Mouse (Mus musculus): ENCODE measurements around the gene Kctd2. TPM values are rescaled to one million over a fixed set of nuclear protein-coding genes. Genes with fewer than 3 reads are reported as not detected.
"Not testable (repeated sequence)": the region's sequence is repeated elsewhere in the genome, so short reads cannot be mapped to it uniquely, and the experiment has no call there.

The Kctd2 gene
- polyA plus RNA-seq, 1 experiment from 2014 or later: 18.8 TPM

DNA sequence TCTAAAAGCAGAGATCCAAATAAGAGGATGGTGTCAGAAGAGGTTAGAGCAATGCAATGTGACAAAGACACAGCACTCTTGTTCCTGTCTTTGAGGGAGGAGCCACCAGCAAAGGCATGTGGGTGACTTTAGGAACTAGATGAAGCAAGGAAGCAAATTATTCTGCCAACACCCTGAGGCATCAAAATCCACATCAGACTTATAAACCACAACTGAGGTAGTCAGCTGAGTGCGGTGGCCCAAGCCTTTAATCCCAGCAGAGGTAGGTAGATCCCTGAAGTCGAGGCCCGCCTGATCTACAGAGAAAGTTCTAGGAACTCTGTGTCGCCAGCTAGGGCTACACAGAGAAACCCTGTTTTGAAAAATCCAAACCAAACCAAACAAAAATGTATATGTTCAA, 42.7 kb upstream of the Kctd2 start:
- ATAC-seq (replicated peaks; ENCODE audit: low FRiP score, low TSS enrichment, low read depth) (no peak), DNase-seq (ENCODE audit: low spot score) (no peak)
- Histone ChIP-seq H3K9ac (ENCODE audit: low read length) (no peak overlapping the region), H3K4me2 (ENCODE audit: low read length) (no peak overlapping the region), H3K9me3 (ENCODE audit: control insufficient read depth, low read length) (peaks cover 3% of the 10 kb centered on the region; the same call in 1 of the 2 replicates), H3K36me3 (ENCODE audit: control insufficient read depth, insufficient read depth, low read length) (no peaks in the 10 kb centered on the region), H3K27ac (ENCODE audit: low read depth) (no peak overlapping the region), H3K27me3 (replicated peaks; ENCODE audit: control insufficient read depth, insufficient read depth, low read length) (peaks cover 19% of the 10 kb centered on the region), H3K4me3 (ENCODE audit: low read depth, low read length) (no peak overlapping the region), H3K4me1 (replicated peaks; ENCODE audit: control insufficient read depth, insufficient read depth, low read length) (peaks cover 10% of the 10 kb centered on the region; the same call in 1 of the 2 replicates)
- 84% methylated on average over 4 of the region's 4 CpGs for WGBS

DNA sequence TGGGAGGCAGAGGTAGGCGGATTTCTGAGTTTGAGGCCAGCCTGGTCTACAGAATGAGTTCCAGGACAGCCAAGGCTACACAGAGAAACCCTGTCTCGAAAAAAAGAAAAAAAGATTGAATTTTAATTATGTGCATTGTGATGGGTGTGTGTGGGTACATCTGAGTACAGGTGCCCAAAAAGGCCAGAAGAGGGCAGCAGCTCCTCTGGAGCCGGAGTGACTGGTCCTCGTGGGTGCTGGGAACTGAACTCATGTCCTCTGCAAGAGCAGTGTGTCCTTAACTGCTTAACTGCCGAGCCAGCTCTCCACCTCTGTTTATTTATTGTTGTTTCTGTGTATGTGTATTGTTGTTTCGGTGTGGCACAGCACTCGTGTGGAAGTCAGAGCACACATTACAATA, 42.1 kb upstream of the Kctd2 start:
- H3K9me3 ChIP-seq (ENCODE audit: control insufficient read depth, low read length): peaks cover 3% of the 10 kb centered on the region; the same call in 1 of the 2 replicates

DNA sequence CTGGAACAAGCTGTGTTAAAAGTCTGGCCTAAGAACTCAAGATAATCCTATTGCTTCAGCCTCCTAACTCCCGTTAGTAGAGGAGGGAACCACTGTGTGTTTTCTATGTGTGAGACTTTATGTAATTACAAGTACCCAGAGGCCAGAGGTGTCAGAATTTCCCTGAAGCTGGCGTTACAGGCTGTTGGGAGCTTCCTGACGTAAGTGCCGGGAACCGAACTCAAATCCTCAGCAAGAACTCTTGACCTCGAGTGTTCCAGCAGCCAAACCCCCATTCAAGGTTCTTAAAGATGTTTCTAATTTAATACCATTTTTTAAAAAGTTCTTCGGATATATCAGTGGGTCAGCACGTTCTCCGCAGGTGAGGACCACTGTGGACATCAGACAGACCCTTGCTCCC, 38.7 kb upstream of the Kctd2 start:
- Histone ChIP-seq H3K4me3 (ENCODE audit: low read depth, low read length) (peak overlapping the region; percentile 70), H3K36me3 (ENCODE audit: control insufficient read depth, insufficient read depth, low read length) (no peaks in the 10 kb centered on the region), H3K4me1 (replicated peaks; ENCODE audit: control insufficient read depth, insufficient read depth, low read length) (peaks cover 23% of the 10 kb centered on the region), H3K27ac (ENCODE audit: low read depth) (peak overlapping the region; percentile 83), H3K4me2 (ENCODE audit: low read length) (peak overlapping the region; percentile 81), H3K9me3 (ENCODE audit: control insufficient read depth, low read length) (peaks cover 3% of the 10 kb centered on the region; the same call in 1 of the 2 replicates), H3K27me3 (replicated peaks; ENCODE audit: control insufficient read depth, insufficient read depth, low read length) (no peaks in the 10 kb centered on the region), H3K9ac (ENCODE audit: low read length) (no peak overlapping the region; the same call in 1 of the 2 replicates)
- DNase-seq (ENCODE audit: low spot score) (no peak), ATAC-seq (replicated peaks; ENCODE audit: low FRiP score, low TSS enrichment, low read depth) (no peak)
- 9% methylated on average over 9 of the region's 9 CpGs for WGBS

More for the DNA sequence above, 42.1 kb upstream of the Kctd2 start:
- H3K4me1 ChIP-seq (replicated peaks; ENCODE audit: control insufficient read depth, insufficient read depth, low read length): peaks cover 12% of the 10 kb centered on the region; the same call in 1 of the 2 replicates
- ATAC-seq (replicated peaks; ENCODE audit: low FRiP score, low TSS enrichment, low read depth): no peak
- H3K27me3 ChIP-seq (replicated peaks; ENCODE audit: control insufficient read depth, insufficient read depth, low read length): peaks cover 19% of the 10 kb centered on the region
- H3K36me3 ChIP-seq (ENCODE audit: control insufficient read depth, insufficient read depth, low read length): no peaks in the 10 kb centered on the region
- no peak overlapping the region for H3K4me2 ChIP-seq (ENCODE audit: low read length)
- 81% methylated on average over 7 of the region's 7 CpGs for WGBS
- no peak overlapping the region for H3K4me3 ChIP-seq (ENCODE audit: low read depth, low read length)
- no peak for DNase-seq (ENCODE audit: low spot score)
- no peak overlapping the region for H3K9ac ChIP-seq (ENCODE audit: low read length)
- H3K27ac ChIP-seq (ENCODE audit: low read depth): no peak overlapping the region

DNA sequence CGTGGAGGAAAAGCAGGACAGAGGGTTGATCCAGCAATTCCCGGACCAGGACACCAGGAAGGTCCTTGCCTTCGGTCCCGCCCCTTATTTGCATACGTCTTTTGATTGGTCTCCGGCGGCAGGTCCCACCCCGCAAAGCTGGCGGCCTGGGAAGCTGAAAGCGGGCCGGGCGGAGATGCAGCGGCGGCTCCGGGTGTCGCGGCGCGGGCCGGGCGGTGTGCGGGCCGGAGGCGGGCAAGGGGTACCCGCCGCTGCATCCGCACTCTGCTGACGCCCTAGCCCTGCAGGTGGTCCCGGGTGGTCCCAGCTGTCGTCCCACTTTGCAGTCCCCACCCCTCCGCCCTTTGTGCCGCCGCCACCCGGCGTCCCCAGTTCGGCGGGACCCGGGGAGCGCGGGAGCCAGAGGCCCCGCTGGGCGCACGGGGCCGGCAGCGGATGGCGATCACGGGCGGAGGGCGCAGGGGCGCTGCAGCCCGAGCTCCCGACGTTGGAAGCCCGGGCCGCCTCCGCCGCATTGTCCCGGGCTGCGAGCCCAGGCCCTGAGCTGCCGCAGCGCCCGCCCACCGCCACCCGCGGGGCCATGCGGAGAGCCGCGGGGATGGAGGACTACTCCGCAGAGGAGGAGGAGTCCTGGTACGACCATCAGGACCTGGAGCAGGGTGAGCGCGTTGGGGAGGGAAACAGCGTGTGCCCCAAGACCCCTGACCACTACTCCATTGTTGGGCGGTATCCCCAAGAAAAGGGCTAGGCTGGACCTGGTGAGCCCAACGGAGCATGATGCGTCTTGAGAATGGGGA, 38.0 kb upstream of the Kctd2 start, which contains the start of gene Cdr2l:
TSS of gene Cdr2l (plus strand) at position 174 of the 797 bp plus-strand sequence.
- peaks cover 3% of the 10 kb centered on the region; the same call in 1 of the 2 replicates for H3K9me3 ChIP-seq (ENCODE audit: control insufficient read depth, low read length)
- DNase-seq (ENCODE audit: low spot score): peak; percentile 89
- WGBS: under 1% methylated on average over 74 of the region's 76 CpGs
- H3K4me1 ChIP-seq (replicated peaks; ENCODE audit: control insufficient read depth, insufficient read depth, low read length): peaks cover 23% of the 10 kb centered on the region
- H3K36me3 ChIP-seq (ENCODE audit: control insufficient read depth, insufficient read depth, low read length): no peaks in the 10 kb centered on the region
- H3K4me2 ChIP-seq (ENCODE audit: low read length): peak within 1 kb of the TSS; percentile 81
- H3K4me3 ChIP-seq (ENCODE audit: low read depth, low read length): peak within 1 kb of the TSS; percentile 70
- H3K27ac ChIP-seq (ENCODE audit: low read depth): peak within 1 kb of the TSS; percentile 83
- H3K9ac ChIP-seq (ENCODE audit: low read length): peak within 1 kb of the TSS; percentile 81
- peak; percentile 89 for ATAC-seq (replicated peaks; ENCODE audit: low FRiP score, low TSS enrichment, low read depth)
- no peaks in the 10 kb centered on the region for H3K27me3 ChIP-seq (replicated peaks; ENCODE audit: control insufficient read depth, insufficient read depth, low read length)

DNA sequence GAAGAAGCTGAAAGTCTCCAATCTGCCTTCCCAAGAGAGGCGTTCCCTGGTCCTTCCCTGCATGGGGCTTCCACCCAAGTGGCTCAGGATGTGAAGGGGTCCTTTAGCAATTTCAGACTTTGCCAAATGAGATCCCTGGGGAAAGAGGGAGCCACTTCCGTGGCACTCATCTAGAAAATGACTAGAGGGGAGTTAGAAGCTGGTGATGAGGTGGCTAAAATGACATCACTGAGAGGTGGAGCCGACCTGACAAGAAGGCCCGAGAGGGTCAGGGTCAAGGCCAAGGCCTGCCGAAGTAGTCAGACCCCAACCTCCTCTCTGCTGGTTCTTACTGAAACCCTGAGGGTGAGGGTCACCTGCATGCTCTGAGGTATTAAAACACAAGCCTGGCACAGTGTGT, 37.0 kb upstream of the Kctd2 start:
- DNase-seq (ENCODE audit: low spot score) (no peak), ATAC-seq (replicated peaks; ENCODE audit: low FRiP score, low TSS enrichment, low read depth) (no peak)
- peaks cover 1% of the 10 kb centered on the region; the same call in 1 of the 2 replicates for H3K9me3 ChIP-seq (ENCODE audit: control insufficient read depth, low read length)
- peak overlapping the region; percentile 81 for H3K9ac ChIP-seq (ENCODE audit: low read length)
- H3K4me1 ChIP-seq (replicated peaks; ENCODE audit: control insufficient read depth, insufficient read depth, low read length): peaks cover 23% of the 10 kb centered on the region
- peak overlapping the region; percentile 81 for H3K4me2 ChIP-seq (ENCODE audit: low read length)
- H3K27ac ChIP-seq (ENCODE audit: low read depth): no peak overlapping the region
- peak overlapping the region; percentile 70 for H3K4me3 ChIP-seq (ENCODE audit: low read depth, low read length)
- H3K27me3 ChIP-seq (replicated peaks; ENCODE audit: control insufficient read depth, insufficient read depth, low read length): no peaks in the 10 kb centered on the region
- 25% methylated on average over 5 of the region's 5 CpGs for WGBS
- no peaks in the 10 kb centered on the region for H3K36me3 ChIP-seq (ENCODE audit: control insufficient read depth, insufficient read depth, low read length)

DNA sequence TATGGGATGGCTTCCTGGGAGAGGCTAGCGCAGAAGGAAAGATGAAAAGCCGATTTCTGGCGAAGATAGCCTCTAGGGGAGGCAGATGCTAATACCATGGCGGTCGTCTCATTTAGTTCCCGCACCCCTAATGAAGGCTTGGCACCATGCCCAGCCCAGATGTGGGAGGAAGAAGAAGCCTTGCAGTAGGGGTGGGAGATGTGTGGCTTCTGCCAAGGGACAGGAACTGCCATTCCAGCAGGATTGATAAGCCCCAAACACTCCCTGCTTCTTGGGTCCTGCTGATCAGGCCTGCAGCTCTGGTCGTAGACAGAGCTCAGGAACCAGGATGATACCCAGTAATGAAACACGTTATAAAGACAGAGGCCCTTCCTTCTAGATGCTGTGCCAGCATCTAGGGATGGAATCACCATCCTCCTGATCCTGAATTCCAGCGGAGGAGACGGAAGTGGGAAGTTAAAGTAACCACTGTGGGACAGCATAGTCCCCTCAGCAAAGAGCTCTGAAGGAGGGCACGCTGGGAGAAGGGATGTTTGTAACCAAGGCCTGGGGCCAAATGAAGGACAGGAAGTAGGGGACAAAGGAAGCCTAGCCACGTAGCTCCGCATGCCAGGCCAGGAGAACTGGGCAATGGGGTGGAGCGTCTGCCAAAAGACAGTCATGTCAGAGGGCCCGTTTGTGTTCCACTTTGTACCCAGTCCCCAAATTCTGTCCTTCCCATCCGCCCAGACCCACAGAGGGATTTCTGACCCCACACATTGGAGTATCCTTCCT, 36.0 kb upstream of the Kctd2 start:
- Histone ChIP-seq H3K4me3 (ENCODE audit: low read depth, low read length) (0 out of 2 replicates have a peak overlapping the region, but pooled peaks have one; percentile 70), H3K27me3 (replicated peaks; ENCODE audit: control insufficient read depth, insufficient read depth, low read length) (no peaks in the 10 kb centered on the region), H3K36me3 (ENCODE audit: control insufficient read depth, insufficient read depth, low read length) (no peaks in the 10 kb centered on the region), H3K4me2 (ENCODE audit: low read length) (peak overlapping the region; percentile 81), H3K4me1 (replicated peaks; ENCODE audit: control insufficient read depth, insufficient read depth, low read length) (peaks cover 23% of the 10 kb centered on the region), H3K9me3 (ENCODE audit: control insufficient read depth, low read length) (no peaks in the 10 kb centered on the region), H3K27ac (ENCODE audit: low read depth) (no peak overlapping the region), H3K9ac (ENCODE audit: low read length) (no peak overlapping the region)
- ATAC-seq (replicated peaks; ENCODE audit: low FRiP score, low TSS enrichment, low read depth) (no peak), DNase-seq (ENCODE audit: low spot score) (no peak)
- WGBS: 47% methylated on average over 16 of the region's 16 CpGs

DNA sequence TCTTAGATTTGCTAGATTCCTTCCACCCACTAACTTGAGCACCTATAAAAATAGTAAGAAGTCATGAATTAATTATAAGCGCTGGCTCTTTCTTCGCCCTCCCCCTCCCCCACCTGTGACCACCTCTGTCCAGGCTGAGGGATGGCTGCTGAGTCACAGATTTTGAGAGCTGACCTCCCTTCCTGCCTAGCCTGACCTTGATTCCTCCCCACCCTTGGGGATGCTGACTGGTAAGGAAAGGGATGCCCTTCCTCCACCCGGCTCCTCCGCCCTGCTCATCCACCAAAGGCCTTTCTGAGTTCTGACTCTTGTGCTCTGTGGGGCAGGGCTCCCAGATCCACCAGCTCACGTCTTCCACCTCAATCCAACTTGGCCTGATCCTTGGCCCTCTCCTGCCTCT, 35.3 kb upstream of the Kctd2 start:
- Histone ChIP-seq H3K4me2 (ENCODE audit: low read length) (no peak overlapping the region), H3K36me3 (ENCODE audit: control insufficient read depth, insufficient read depth, low read length) (no peaks in the 10 kb centered on the region), H3K27ac (ENCODE audit: low read depth) (no peak overlapping the region), H3K9me3 (ENCODE audit: control insufficient read depth, low read length) (no peaks in the 10 kb centered on the region), H3K4me1 (replicated peaks; ENCODE audit: control insufficient read depth, insufficient read depth, low read length) (peaks cover 23% of the 10 kb centered on the region), H3K27me3 (replicated peaks; ENCODE audit: control insufficient read depth, insufficient read depth, low read length) (no peaks in the 10 kb centered on the region), H3K4me3 (ENCODE audit: low read depth, low read length) (no peak overlapping the region), H3K9ac (ENCODE audit: low read length) (no peak overlapping the region)
- 83% methylated on average over 5 of the region's 5 CpGs for WGBS
- no peak for ATAC-seq (replicated peaks; ENCODE audit: low FRiP score, low TSS enrichment, low read depth)
- no peak for DNase-seq (ENCODE audit: low spot score)

DNA sequence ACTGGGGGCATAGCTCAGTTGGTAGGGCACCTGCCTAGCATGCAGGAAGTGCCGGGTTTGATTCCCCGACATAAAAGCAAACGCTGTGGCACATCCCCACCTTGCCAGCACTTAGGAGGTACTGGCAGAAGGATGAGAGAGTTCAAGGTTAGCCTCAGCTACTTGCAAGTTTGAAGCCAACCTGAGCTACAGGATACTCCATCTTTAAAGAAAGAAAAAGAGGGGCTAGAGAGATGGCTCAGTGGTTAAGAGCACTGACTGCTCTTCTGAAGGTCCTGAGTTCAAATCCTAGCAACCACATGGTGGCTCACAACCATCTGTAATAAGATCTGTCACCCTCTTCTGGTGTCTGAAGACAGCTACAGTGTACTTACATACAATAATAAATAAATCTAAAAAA, 33.1 kb upstream of the Kctd2 start:
- 90% methylated on average over 3 of the region's 3 CpGs for WGBS
- not testable (repeated sequence) for H3K4me2 ChIP-seq (ENCODE audit: low read length); DNase-seq (ENCODE audit: low spot score); H3K27ac ChIP-seq (ENCODE audit: low read depth); H3K4me3 ChIP-seq (ENCODE audit: low read depth, low read length); H3K9me3 ChIP-seq (ENCODE audit: control insufficient read depth, low read length); H3K36me3 ChIP-seq (ENCODE audit: control insufficient read depth, insufficient read depth, low read length); H3K9ac ChIP-seq (ENCODE audit: low read length); ATAC-seq (replicated peaks; ENCODE audit: low FRiP score, low TSS enrichment, low read depth); H3K27me3 ChIP-seq (replicated peaks; ENCODE audit: control insufficient read depth, insufficient read depth, low read length)
- H3K4me1 ChIP-seq (replicated peaks; ENCODE audit: control insufficient read depth, insufficient read depth, low read length): peaks cover 20% of the 10 kb centered on the region

All from intestine, embryonic 14.5 days (tissue).